Comparison of ENCODE assay signal across 31 mouse cellular contexts in the genomic region with DNA sequence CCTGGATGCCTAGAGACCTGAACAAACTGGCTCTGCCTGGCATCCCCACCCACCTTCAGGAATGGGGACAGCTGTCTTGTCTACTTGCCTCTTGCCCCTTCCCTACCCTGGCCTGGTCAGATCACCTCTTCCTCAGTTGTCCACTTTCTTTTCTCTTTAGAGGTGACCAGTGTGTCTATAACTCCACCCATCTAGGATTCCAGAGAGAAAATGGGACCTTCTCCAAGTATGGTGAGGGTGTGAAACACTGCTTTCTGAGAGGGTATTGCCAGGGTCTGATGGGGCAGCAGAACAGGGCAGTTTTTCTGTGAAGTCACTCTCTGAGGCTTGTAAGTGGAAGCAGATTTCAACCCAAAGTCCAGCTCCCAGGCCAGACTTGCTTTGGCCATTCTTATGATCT. TPM values are rescaled to one million over a fixed set of nuclear protein-coding genes. Genes with fewer than 3 reads are reported as not detected.
DNase-seq lines count a peak whose midpoint lies in the region; ATAC-seq lines count a peak whose summit lies in the region.
"Had no signal": no experiment of that assay in that cellular context is flagged by ENCODE, and none has a peak within 500 bp of the region (broad histone marks: within the 10 kb centered on the region; RNA-seq: fewer than 3 reads in every experiment).

No protein-coding gene starts in this region.

- no peak overlapping the region for H3K9ac ChIP-seq in lung, embryonic 16.5 days (ENCODE audit: low read length)
- H3K9ac ChIP-seq in stomach, embryonic 15.5 days: no peak overlapping the region
- H3K9ac ChIP-seq: embryonic facial prominence, embryonic 12.5 days; embryonic facial prominence, embryonic 15.5 days; forebrain, embryonic 12.5 days; heart, embryonic 12.5 days; heart, embryonic 15.5 days; hindbrain, embryonic 13.5 days; intestine, embryonic 15.5 days had no signal

- no peak overlapping the region for H3K4me2 ChIP-seq in lung, embryonic 16.5 days (ENCODE audit: low read depth, low read length)
- H3K4me2 ChIP-seq in stomach, embryonic 15.5 days: no peak overlapping the region
- H3K4me2 ChIP-seq: embryonic facial prominence, embryonic 12.5 days; embryonic facial prominence, embryonic 15.5 days; forebrain, embryonic 12.5 days; heart, embryonic 12.5 days; heart, embryonic 15.5 days; hindbrain, embryonic 13.5 days; intestine, embryonic 15.5 days had no signal

- peak; percentile 31; the same call in 1 of the 2 replicates for ATAC-seq in lung, embryonic 16.5 days (ENCODE audit: low read depth)
- peak; percentile 29 for ATAC-seq in stomach, embryonic 15.5 days (ENCODE audit: insufficient read depth, low FRiP score, low read depth)
- ATAC-seq: forebrain, embryonic 16.5 days; hindbrain, embryonic 16.5 days; intestine, embryonic 15.5 days; Patski had no signal

- no peak overlapping the region for H3K4me3 ChIP-seq in lung, embryonic 16.5 days (ENCODE audit: low read length)
- H3K4me3 ChIP-seq in stomach, embryonic 15.5 days (replicated peaks): no peak overlapping the region
- H3K4me3 ChIP-seq: embryonic facial prominence, embryonic 12.5 days; embryonic facial prominence, embryonic 15.5 days; forebrain, embryonic 12.5 days; heart, embryonic 12.5 days; heart, embryonic 15.5 days; hindbrain, embryonic 10.5 days; hindbrain, embryonic 13.5 days; intestine, embryonic 15.5 days had no signal

- no peak overlapping the region for H3K27ac ChIP-seq in lung, embryonic 16.5 days (ENCODE audit: low read length)
- H3K27ac ChIP-seq in stomach, embryonic 15.5 days: peak overlapping the region; percentile 41
- H3K27ac ChIP-seq: embryonic facial prominence, embryonic 12.5 days; embryonic facial prominence, embryonic 15.5 days; forebrain, embryonic 12.5 days; heart, embryonic 15.5 days; hindbrain, embryonic 10.5 days; hindbrain, embryonic 13.5 days; intestine, embryonic 15.5 days had no signal

- intact Hi-C loops in gastrocnemius, postnatal 14 days (cut with DNase I; ENCODE audit: low total_unique reads): no loop called here

- H3K4me1 ChIP-seq in lung, embryonic 16.5 days (replicated peaks; ENCODE audit: control insufficient read depth, insufficient read depth, low read length): no peaks in the 10 kb centered on the region
- H3K4me1 ChIP-seq in stomach, embryonic 15.5 days: no peaks in the 10 kb centered on the region
- H3K4me1 ChIP-seq: embryonic facial prominence, embryonic 12.5 days; forebrain, embryonic 12.5 days; heart, embryonic 12.5 days; heart, embryonic 15.5 days; hindbrain, embryonic 10.5 days; hindbrain, embryonic 13.5 days; intestine, embryonic 15.5 days had no signal

- H3K36me3 ChIP-seq in lung, embryonic 16.5 days (ENCODE audit: control insufficient read depth, insufficient read depth, low read length): no peaks in the 10 kb centered on the region
- no peaks in the 10 kb centered on the region for H3K36me3 ChIP-seq in stomach, embryonic 15.5 days
- H3K36me3 ChIP-seq: embryonic facial prominence, embryonic 12.5 days; embryonic facial prominence, embryonic 15.5 days; forebrain, embryonic 12.5 days; G1E; heart, embryonic 12.5 days; heart, embryonic 15.5 days; hindbrain, embryonic 10.5 days; hindbrain, embryonic 13.5 days; intestine, embryonic 15.5 days had no signal

- H3K27me3 ChIP-seq in lung, embryonic 16.5 days (ENCODE audit: control insufficient read depth, insufficient read depth, low read depth, low read length): no peaks in the 10 kb centered on the region
- H3K27me3 ChIP-seq in stomach, embryonic 15.5 days (replicated peaks): no peaks in the 10 kb centered on the region
- H3K27me3 ChIP-seq: CH12.LX; embryonic facial prominence, embryonic 12.5 days; embryonic facial prominence, embryonic 15.5 days; forebrain, embryonic 12.5 days; heart, embryonic 12.5 days; heart, embryonic 15.5 days; hindbrain, embryonic 13.5 days; intestine, embryonic 15.5 days; Patski had no signal

- peak; percentile 0 for DNase-seq in gastrocnemius, postnatal 14 days
- DNase-seq in gastrocnemius, postnatal 4 days (ENCODE audit: low spot score in 2 of 2): no peak
- no peak for DNase-seq in lung, postnatal 14 days
- no peak for DNase-seq in ovary, postnatal 36 days (ENCODE audit: low spot score)
- DNase-seq: adrenal gland, adult 2 months; adrenal gland, postnatal 14 days; B cell, adult 2 months; cerebellum, adult 11 months; cerebellum, adult 2 months; cerebellum, adult 9-11 months; cerebellum, postnatal 25 days; gastrocnemius, postnatal 10 days; heart, postnatal 10 days; heart, postnatal 36 days had no signal

- no peaks in the 10 kb centered on the region for H3K9me3 ChIP-seq in lung, embryonic 16.5 days (ENCODE audit: control insufficient read depth, low read length)
- no peaks in the 10 kb centered on the region for H3K9me3 ChIP-seq in stomach, embryonic 15.5 days
- H3K9me3 ChIP-seq: embryonic facial prominence, embryonic 12.5 days; embryonic facial prominence, embryonic 15.5 days; forebrain, embryonic 12.5 days; heart, embryonic 12.5 days; heart, embryonic 15.5 days; hindbrain, embryonic 10.5 days; hindbrain, embryonic 13.5 days; intestine, embryonic 15.5 days had no signal

RNA-seq across cellular contexts. Expression of gene Orm1, which starts 0.9 kb away (rescaled TPM):
- total RNA-seq in gastrocnemius, postnatal 14 days (2021): not detected
- total RNA-seq in gastrocnemius, postnatal 4 days (2021): 1 to 10 TPM; 1.9 to 4.2 TPM
- 0.48 TPM in 1 of 2 replicates, not detected in the other for polyA plus RNA-seq in lung, embryonic 16.5 days (2015; fragmentation: Nextera tagmentation; extraction: Ambion mirVana)
- 0.18 TPM in 1 of 2 replicates, not detected in the other for polyA plus RNA-seq in stomach, embryonic 15.5 days (2015; fragmentation: Nextera tagmentation; extraction: Ambion mirVana)
- total RNA-seq: CH12.LX, G1E had no signal
- polyA plus RNA-seq: cerebellum, adult 2 months; embryonic facial prominence, embryonic 12.5 days; forebrain, embryonic 12.5 days; forebrain, embryonic 16.5 days; G1E; heart, embryonic 12.5 days; heart, embryonic 15.5 days; hindbrain, embryonic 10.5 days; hindbrain, embryonic 13.5 days; hindbrain, embryonic 16.5 days; intestine, embryonic 15.5 days had no signal

RNA-seq across cellular contexts. Expression of gene Orm3, which starts 10.7 kb away (rescaled TPM):
- total RNA-seq in gastrocnemius, postnatal 14 days (2021): not detected
- not detected for total RNA-seq in gastrocnemius, postnatal 4 days (2021)
- not detected in 2 replicates for polyA plus RNA-seq in lung, embryonic 16.5 days (2015; fragmentation: Nextera tagmentation; extraction: Ambion mirVana)
- polyA plus RNA-seq in stomach, embryonic 15.5 days (2015; fragmentation: Nextera tagmentation; extraction: Ambion mirVana): not detected in 2 replicates
- total RNA-seq: CH12.LX; common myeloid progenitor, adult 5-6 weeks; G1E; gastrocnemius, adult 18-20 months; gastrocnemius, postnatal 10 days had no signal
- polyA plus RNA-seq: cerebellum, adult 2 months; embryonic facial prominence, embryonic 12.5 days; embryonic facial prominence, embryonic 15.5 days; forebrain, embryonic 12.5 days; forebrain, embryonic 16.5 days; G1E; heart, embryonic 12.5 days; heart, embryonic 15.5 days; hindbrain, embryonic 10.5 days; hindbrain, embryonic 13.5 days; hindbrain, embryonic 16.5 days; intestine, embryonic 15.5 days had no signal

RNA-seq across cellular contexts. Expression of gene Orm2, which starts 17.0 kb away (rescaled TPM):
- total RNA-seq in gastrocnemius, postnatal 14 days (2021): not detected
- total RNA-seq in gastrocnemius, postnatal 4 days (2021): not detected
- polyA plus RNA-seq in lung, embryonic 16.5 days (2015; fragmentation: Nextera tagmentation; extraction: Ambion mirVana): not detected in 2 replicates
- not detected in 2 replicates for polyA plus RNA-seq in stomach, embryonic 15.5 days (2015; fragmentation: Nextera tagmentation; extraction: Ambion mirVana)
- total RNA-seq: CH12.LX; common myeloid progenitor, adult 5-6 weeks; G1E; heart, postnatal 10 days; heart, postnatal 36 days had no signal
- polyA plus RNA-seq: cerebellum, adult 2 months; embryonic facial prominence, embryonic 12.5 days; forebrain, embryonic 12.5 days; forebrain, embryonic 16.5 days; G1E; heart, embryonic 12.5 days; heart, embryonic 15.5 days; hindbrain, embryonic 10.5 days; hindbrain, embryonic 13.5 days; hindbrain, embryonic 16.5 days; intestine, embryonic 15.5 days had no signal

RNA-seq across cellular contexts. Expression of gene Akna, which starts 57.9 kb away (rescaled TPM):
- 1 to 10 TPM; 2.1 to 2.4 TPM for total RNA-seq in gastrocnemius, postnatal 14 days (2021)
- 1 to 10 TPM; 6.2 to 6.5 TPM for total RNA-seq in gastrocnemius, postnatal 4 days (2021)
- 10.2 and 10.6 TPM in 2 replicates for polyA plus RNA-seq in lung, embryonic 16.5 days (2015; fragmentation: Nextera tagmentation; extraction: Ambion mirVana)
- polyA plus RNA-seq in stomach, embryonic 15.5 days (2015; fragmentation: Nextera tagmentation; extraction: Ambion mirVana): 6.7 and 7.0 TPM in 2 replicates
